Mouse (Mus musculus) heart, adult 2 months (tissue): ENCODE measurements at regions not wholly inside any gene's neighbourhood (a gene's known extent, or its start where the extent isn't known, plus 50 kb on each side); places are given as distances from the start of the nearest gene placed in this dataset.

Source experiments
- DNase-seq, 2 experiments: peaks; one replicate each; pipeline ENCODE4 v3.0.0; 2021
- H3K27ac ChIP-seq: fragments of 200-600 bp; 2 replicates; pipeline ENCODE4 v1.8.1; 2022
- H3K27me3 ChIP-seq: fragments of 200-500 bp; 2 replicates; pipeline ENCODE4 v1.6.1; 2012; ENCODE audit warnings: mild to moderate bottlenecking, low read length, inconsistent platforms, mixed read lengths; ENCODE audit not compliant: control insufficient read depth, insufficient read depth
- H3K36me3 ChIP-seq: fragments of 200-500 bp; 2 replicates; pipeline ENCODE4 v1.6.1; 2012; ENCODE audit warnings: low read length, inconsistent platforms; ENCODE audit not compliant: control insufficient read depth, insufficient read depth
- H3K4me1 ChIP-seq: fragments of 200-500 bp; 2 replicates; pipeline ENCODE4 v1.6.1; 2011; ENCODE audit warnings: low read length; ENCODE audit not compliant: control insufficient read depth, insufficient read depth
- H3K4me3 ChIP-seq: fragments of 200-600 bp; 2 replicates; pipeline ENCODE4 v1.8.1; 2022
- H3K79me2 ChIP-seq: fragments of 200-500 bp; replicated peaks from 2 replicates; pipeline ENCODE4 v1.6.1; 2012; ENCODE audit warnings: mild to moderate bottlenecking, inconsistent platforms, low read length, moderate library complexity, mixed read lengths; ENCODE audit not compliant: control insufficient read depth, insufficient read depth
- H3K9ac ChIP-seq: fragments of 200-500 bp; 2 replicates; pipeline ENCODE4 v1.6.1; 2012; ENCODE audit warnings: low read depth, mild to moderate bottlenecking, control low read depth, inconsistent platforms, low read length, mixed read lengths
- CTCF ChIP-seq: fragments of 200-600 bp; IDR thresholded peaks from 2 replicates; pipeline ENCODE4 v1.8.1; 2022; ENCODE audit warnings: antibody characterized with exemption, mild to moderate bottlenecking, moderate library complexity
- EP300 ChIP-seq: fragments of 200-500 bp; IDR thresholded peaks from 2 replicates; pipeline ENCODE4 v1.6.1; 2011; ENCODE audit warnings: low read depth, low read length, control low read depth; ENCODE audit not compliant: insufficient read depth
- POLR2A ChIP-seq: fragments of 200-500 bp; IDR thresholded peaks from 2 replicates; pipeline ENCODE4 v1.6.1; 2011; ENCODE audit warnings: mild to moderate bottlenecking, low read depth, low read length, control low read depth; ENCODE audit not compliant: insufficient read depth
- WGBS: fragments of 180-500 bp; shearing (Covaris S2); methylation state at CpG from one replicate; pipeline ENCODE4 v1.1.7; 2018; 5-methylcytosine and 5-hydroxymethylcytosine counted together
- intact Hi-C: fragments of 180-260 bp; cut with DNase I; formaldehyde crosslinking; loops from one replicate; pipeline ENCODE4 v1.15.1; 2025

DNA sequence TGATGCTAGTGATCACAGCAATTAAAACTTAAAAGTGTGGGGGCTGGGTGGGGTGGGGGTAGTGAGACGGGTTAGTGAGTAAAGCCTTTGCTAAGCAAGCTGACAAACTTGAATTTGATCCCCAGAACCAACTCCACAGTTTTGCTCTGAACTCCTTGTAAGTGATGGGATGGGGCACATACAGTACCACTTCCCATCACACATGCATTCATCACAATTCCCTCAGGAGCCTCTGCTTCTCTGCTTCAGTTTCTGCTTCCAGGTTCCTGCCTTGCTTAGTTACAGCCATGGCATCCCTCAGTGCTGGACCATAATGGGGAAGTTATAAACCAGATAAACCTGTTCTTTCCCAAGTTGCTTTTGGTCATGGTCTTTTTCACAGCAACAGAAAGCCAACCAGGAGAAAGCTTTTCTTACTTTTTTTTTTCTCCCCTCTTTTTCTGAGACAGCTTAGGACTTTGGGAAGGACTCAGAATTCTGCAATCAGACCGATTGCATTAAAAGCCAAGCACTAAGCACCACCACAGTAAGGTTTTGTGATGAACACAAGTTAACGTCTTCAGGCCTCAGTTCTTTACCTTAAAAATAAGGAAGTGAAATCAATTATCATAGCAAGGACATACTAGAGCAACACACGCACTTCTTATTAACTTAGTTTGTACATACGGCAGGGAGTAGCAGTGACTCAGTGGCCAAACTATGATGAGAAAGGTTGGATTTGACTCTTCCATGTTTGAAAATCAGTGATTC is 176.8 kb upstream of the Cdkn2b start:
- no peak for DNase-seq
- no peaks in the 10 kb centered on the region for H3K79me2 ChIP-seq
- no peak overlapping the region for H3K9ac ChIP-seq
- H3K27me3 ChIP-seq, result no peaks in the 10 kb centered on the region
- H3K27ac ChIP-seq, result no peak overlapping the region
- no peak for TF ChIP-seq EP300
- no peak for TF ChIP-seq CTCF
- no peak for TF ChIP-seq POLR2A
- no peak overlapping the region for H3K4me3 ChIP-seq
- 91% methylated on average over 5 of the region's 5 CpGs for WGBS
- no peaks in the 10 kb centered on the region for H3K36me3 ChIP-seq
- peaks cover 2% of the 10 kb centered on the region for H3K4me1 ChIP-seq
- intact Hi-C loops, result no loop called here

DNA sequence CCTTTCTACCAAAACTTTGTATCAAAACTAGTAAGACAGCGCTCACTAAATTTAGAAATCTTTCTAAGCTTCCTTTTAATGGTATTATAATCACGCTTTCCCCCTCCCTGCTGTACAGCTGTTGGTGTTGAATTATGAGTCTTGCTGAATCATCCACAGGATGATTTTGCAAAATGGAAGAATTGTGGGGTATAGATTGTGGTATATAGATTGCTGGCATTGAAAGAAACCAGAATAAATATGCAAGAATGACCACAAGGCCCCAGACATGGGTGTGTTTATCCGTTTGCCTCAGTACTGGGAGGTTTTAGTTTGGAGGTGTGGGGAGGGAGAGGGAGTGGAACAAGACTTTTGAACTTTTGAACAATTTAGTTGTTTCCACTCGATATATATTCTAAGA is 176.1 kb upstream of the Cdkn2b start:
- no peak for DNase-seq
- Histone ChIP-seq H3K9ac (no peak overlapping the region), H3K36me3 (no peaks in the 10 kb centered on the region), H3K27ac (no peak overlapping the region), H3K4me3 (no peak overlapping the region), H3K27me3 (no peaks in the 10 kb centered on the region), H3K4me1 (peaks cover 2% of the 10 kb centered on the region), H3K79me2 (no peaks in the 10 kb centered on the region)
- intact Hi-C loops, result no loop called here
- WGBS, result 82% methylated on average over 4 of the region's 4 CpGs
- TF ChIP-seq POLR2A (no peak), CTCF (no peak), EP300 (no peak)

DNA sequence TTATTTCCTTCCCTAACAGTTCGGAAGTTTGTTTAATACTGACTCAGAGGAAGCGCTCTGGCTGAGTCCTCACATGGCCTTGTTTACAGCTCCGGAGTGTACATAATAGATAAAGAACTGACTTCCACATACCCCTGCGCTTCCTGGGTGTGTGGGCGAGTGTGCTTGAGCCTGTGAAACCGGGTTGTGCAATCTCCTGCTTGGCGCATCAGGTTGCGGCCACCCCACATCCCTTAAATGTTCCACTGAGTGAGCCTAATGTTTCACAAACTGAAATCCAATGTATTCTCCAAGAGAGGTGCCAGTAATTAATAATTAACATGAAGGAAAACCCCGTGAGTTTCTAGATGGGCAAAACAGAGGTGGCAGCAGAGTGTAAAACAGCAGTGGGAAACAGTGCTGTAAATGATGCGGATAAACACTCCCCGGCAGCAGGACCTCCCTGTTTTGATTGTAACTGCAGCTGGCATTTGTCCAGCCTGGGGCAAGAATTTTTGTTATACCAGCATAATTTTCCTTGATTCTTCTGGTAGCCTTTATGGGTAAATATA is 175.2 kb upstream of the Cdkn2b start:
- TF ChIP-seq CTCF, result no peak
- 0 out of 2 replicates have a peak, but pooled peaks have one; percentile 27 for TF ChIP-seq EP300
- no peak overlapping the region for H3K4me3 ChIP-seq
- H3K9ac ChIP-seq, result no peak overlapping the region
- no peaks in the 10 kb centered on the region for H3K36me3 ChIP-seq
- WGBS, result 31% methylated on average over 11 of the region's 11 CpGs
- peaks cover 2% of the 10 kb centered on the region for H3K4me1 ChIP-seq
- intact Hi-C loops, result no loop called here
- no peaks in the 10 kb centered on the region for H3K27me3 ChIP-seq
- DNase-seq, result peak; percentile 45 to 59
- H3K79me2 ChIP-seq, result no peaks in the 10 kb centered on the region
- peak overlapping the region; percentile 26 for H3K27ac ChIP-seq

DNA sequence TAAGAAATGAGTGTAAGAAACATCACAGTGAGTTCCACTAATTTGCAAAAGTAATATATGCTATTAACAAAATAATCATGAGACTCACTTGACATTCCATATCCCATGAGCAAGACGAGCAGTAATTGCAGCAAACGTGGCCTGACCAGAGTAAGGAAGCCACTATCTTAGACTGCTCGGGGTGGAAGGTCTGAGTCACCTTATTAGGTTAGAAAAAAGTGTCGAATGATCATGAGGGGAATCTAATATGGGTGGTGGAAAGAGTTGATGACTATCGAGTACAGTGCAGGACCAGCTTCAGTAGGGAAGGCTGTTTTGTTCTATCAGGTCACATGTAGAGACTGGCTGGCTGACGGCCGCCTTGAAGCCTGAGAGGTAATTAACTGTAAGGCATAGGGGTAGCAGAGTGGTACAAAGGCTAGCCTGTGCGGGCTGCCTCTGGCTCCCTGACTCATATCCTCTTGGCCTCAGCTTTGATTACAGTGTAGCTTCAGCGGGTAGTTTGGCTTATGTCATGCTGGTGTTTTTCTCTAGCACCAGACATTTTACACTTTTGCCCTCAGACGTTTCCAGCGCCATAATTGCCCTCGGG is 167.9 kb upstream of the Cdkn2b start:
- no peak for TF ChIP-seq EP300
- no peak for TF ChIP-seq CTCF
- TF ChIP-seq POLR2A, result no peak
- no peaks in the 10 kb centered on the region for H3K4me1 ChIP-seq
- DNase-seq, result no peak
- no peak overlapping the region for H3K4me3 ChIP-seq
- no peaks in the 10 kb centered on the region for H3K27me3 ChIP-seq
- WGBS, result 31% methylated on average over 12 of the region's 12 CpGs
- H3K9ac ChIP-seq, result no peak overlapping the region
- no peak overlapping the region for H3K27ac ChIP-seq
- H3K79me2 ChIP-seq, result no peaks in the 10 kb centered on the region
- intact Hi-C loops, result no loop called here
- H3K36me3 ChIP-seq, result no peaks in the 10 kb centered on the region

DNA sequence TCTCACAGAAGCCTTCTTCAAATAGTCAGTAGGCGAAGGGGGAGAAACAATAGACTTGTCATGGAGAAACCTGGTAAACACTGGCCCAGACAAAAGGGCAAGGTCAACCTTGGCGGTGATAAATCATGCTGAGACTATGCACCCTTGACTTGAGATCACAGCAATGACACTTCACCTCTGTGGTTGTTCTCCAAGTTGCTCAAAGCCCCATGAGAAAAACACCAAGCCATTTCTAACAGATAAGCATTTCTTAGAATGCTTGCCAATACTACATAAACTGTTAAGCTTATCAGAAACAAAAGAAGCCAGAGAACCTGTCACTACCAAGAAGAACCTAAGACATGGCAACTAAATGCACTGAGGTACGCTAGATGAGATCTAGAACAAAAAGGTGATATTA is 165.0 kb upstream of the Cdkn2b start:
- no peak overlapping the region for H3K4me3 ChIP-seq
- intact Hi-C loops, result no loop called here
- WGBS, result 80% methylated on average over 3 of the region's 3 CpGs
- no peak for TF ChIP-seq POLR2A
- no peak for TF ChIP-seq EP300
- TF ChIP-seq CTCF, result no peak
- no peaks in the 10 kb centered on the region for H3K36me3 ChIP-seq
- no peak for DNase-seq
- H3K27me3 ChIP-seq, result no peaks in the 10 kb centered on the region
- no peaks in the 10 kb centered on the region for H3K4me1 ChIP-seq
- H3K79me2 ChIP-seq, result no peaks in the 10 kb centered on the region
- H3K9ac ChIP-seq, result no peak overlapping the region
- no peak overlapping the region for H3K27ac ChIP-seq

DNA sequence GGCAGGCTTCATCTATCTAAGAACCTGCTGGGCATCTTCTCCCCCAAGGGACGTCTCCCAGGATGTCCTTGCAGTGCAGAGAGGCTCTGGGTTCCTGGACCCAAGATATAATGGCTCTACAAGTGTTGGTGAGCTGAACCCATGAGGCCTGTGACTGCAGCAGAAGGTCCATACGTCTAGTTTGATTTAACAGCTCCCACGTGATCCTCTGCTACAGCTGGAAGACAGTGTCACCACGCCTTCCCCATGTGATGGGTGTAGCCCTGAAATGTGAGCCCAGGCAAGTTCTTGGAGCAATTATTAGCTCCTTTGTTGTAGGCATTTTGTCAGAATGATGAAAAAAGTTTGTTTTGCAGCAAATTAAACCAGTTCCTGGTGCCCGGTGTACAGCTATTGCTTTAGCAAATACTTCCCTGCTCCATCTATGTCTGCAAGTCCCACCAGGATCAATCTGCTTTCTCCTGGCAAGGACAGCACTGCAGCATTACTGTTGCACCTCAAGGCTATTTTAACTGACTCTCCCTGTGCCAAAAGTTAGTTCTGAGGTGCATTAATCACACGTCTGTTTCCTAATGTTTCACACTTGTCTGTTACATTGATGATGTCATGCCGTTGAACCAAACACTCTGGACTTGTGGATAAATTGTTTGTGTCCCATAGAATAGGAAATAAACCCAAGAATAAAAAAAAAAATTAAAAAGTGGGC is 164.2 kb upstream of the Cdkn2b start:
- Histone ChIP-seq H3K27me3 (no peaks in the 10 kb centered on the region), H3K9ac (no peak overlapping the region), H3K4me3 (no peak overlapping the region), H3K4me1 (no peaks in the 10 kb centered on the region), H3K36me3 (no peaks in the 10 kb centered on the region), H3K79me2 (no peaks in the 10 kb centered on the region), H3K27ac (no peak overlapping the region)
- WGBS, result 69% methylated on average over 7 of the region's 7 CpGs
- DNase-seq, result no peak
- intact Hi-C loops, result no loop called here
- TF ChIP-seq EP300 (no peak), POLR2A (no peak), CTCF (no peak)
